In the genomic region with DNA sequence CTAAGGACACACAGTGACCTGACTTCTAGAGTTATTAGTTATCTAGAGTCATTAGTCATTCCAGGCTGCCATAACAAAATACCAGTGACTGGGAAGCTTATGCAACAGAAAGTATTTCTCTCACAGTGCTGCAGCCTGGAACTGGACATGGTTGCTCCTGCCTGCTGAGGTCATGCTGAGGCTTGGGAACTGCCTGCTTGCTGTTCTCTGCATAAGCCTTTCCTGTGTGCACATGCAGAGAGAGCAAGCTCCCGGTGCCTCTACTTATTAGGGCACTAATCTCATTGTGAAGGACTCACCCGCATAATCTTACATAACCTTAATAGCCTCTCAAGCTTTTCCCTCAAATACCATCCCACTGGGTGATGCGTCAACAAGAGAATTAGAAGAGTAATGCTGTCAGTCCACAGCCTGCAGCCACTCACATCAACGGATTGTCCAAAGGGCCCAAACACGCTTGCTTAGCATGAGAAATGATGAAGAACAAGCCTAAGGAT, we compare ENCODE assay signal across 27 mouse cellular contexts. TPM values are rescaled to one million over a fixed set of nuclear protein-coding genes. Genes with fewer than 3 reads are reported as not detected.
DNase-seq lines count a peak whose midpoint lies in the region; ATAC-seq and TF ChIP-seq lines count a peak whose summit lies in the region.
"Had no signal": no experiment of that assay in that cellular context is flagged by ENCODE, and none has a peak within 500 bp of the region (broad histone marks: within the 10 kb centered on the region; RNA-seq: fewer than 3 reads in every experiment).

No protein-coding gene starts in this region.

- no peak for TF ChIP-seq POLR2A in cortical plate, adult 2 months (IDR thresholded peaks at IDR 0.05; ENCODE audit: extremely low read depth, insufficient read depth, low read length)

- DNase-seq in layer of hippocampus, adult 2 months (ENCODE audit: low spot score in 2 of 2) = no peak
- no peak for DNase-seq in layer of hippocampus, adult 18-20 months (ENCODE audit: low spot score in 2 of 2)
- DNase-seq in retina, postnatal 7 days (ENCODE audit: low read depth, low spot score) = peak; percentile 28
- DNase-seq in heart, adult 11 months = no peak
- DNase-seq: gastrocnemius, postnatal 25 days; heart, adult 2 months; heart, postnatal 14 days; kidney, adult 9 months; kidney, postnatal 14 days; liver, embryonic 13.5 days; lung, adult 2 months; lung, postnatal 14 days; thymus, postnatal 14 days had no signal

- peaks cover 30% of the 10 kb centered on the region for H3K4me1 ChIP-seq in forebrain, embryonic 13.5 days
- H3K4me1 ChIP-seq in forebrain, embryonic 12.5 days = no peaks in the 10 kb centered on the region
- peaks cover 5% of the 10 kb centered on the region; the same call in 1 of the 2 replicates for H3K4me1 ChIP-seq in cortical plate, adult 2 months (ENCODE audit: control insufficient read depth, insufficient read depth, low read length)
- H3K4me1 ChIP-seq: liver, embryonic 13.5 days had no signal

- 40% methylated on average over 5 of the region's 5 CpGs for WGBS in forebrain, embryonic 13.5 days
- WGBS in forebrain, embryonic 12.5 days = 43% methylated on average over 5 of the region's 5 CpGs

- H3K9ac ChIP-seq in forebrain, embryonic 13.5 days = no peak overlapping the region
- no peak overlapping the region for H3K9ac ChIP-seq in forebrain, embryonic 12.5 days
- H3K9ac ChIP-seq: heart, embryonic 13.5 days; liver, embryonic 13.5 days; midbrain, embryonic 12.5 days had no signal

- H3K27me3 ChIP-seq in forebrain, embryonic 13.5 days = no peaks in the 10 kb centered on the region
- no peaks in the 10 kb centered on the region for H3K27me3 ChIP-seq in forebrain, embryonic 12.5 days
- H3K27me3 ChIP-seq: heart, embryonic 13.5 days; liver, embryonic 13.5 days; Patski had no signal

- peak overlapping the region; percentile 69; the same call in 1 of the 2 replicates for H3K27ac ChIP-seq in forebrain, embryonic 13.5 days
- no peak overlapping the region for H3K27ac ChIP-seq in forebrain, embryonic 12.5 days
- peak overlapping the region; percentile 86 for H3K27ac ChIP-seq in layer of hippocampus, adult 2 months
- H3K27ac ChIP-seq in cortical plate, adult 2 months (ENCODE audit: insufficient read depth, low read length) = 0 out of 2 replicates have a peak overlapping the region, but pooled peaks have one; percentile 0
- H3K27ac ChIP-seq: heart, adult 2 months; heart, embryonic 13.5 days; liver, embryonic 13.5 days; midbrain, embryonic 12.5 days had no signal

- no peak for ATAC-seq in forebrain, embryonic 13.5 days
- no peak for ATAC-seq in forebrain, embryonic 12.5 days (ENCODE audit: low FRiP score)
- ATAC-seq: hindbrain, embryonic 16.5 days; intestine, embryonic 16.5 days; Patski had no signal

- H3K4me3 ChIP-seq in forebrain, embryonic 13.5 days = no peak overlapping the region
- H3K4me3 ChIP-seq in forebrain, embryonic 12.5 days (replicated peaks) = no peak overlapping the region
- H3K4me3 ChIP-seq in layer of hippocampus, adult 2 months = no peak overlapping the region
- H3K4me3 ChIP-seq in cortical plate, adult 2 months (ENCODE audit: insufficient read depth, low read length) = no peak overlapping the region
- H3K4me3 ChIP-seq: heart, adult 2 months; heart, embryonic 13.5 days; liver, embryonic 13.5 days; midbrain, embryonic 12.5 days had no signal

- H3K9me3 ChIP-seq in forebrain, embryonic 13.5 days (replicated peaks) = no peaks in the 10 kb centered on the region
- H3K9me3 ChIP-seq in forebrain, embryonic 12.5 days = no peaks in the 10 kb centered on the region
- H3K9me3 ChIP-seq: heart, embryonic 13.5 days; liver, embryonic 13.5 days; midbrain, embryonic 12.5 days had no signal

- no peaks in the 10 kb centered on the region for H3K36me3 ChIP-seq in forebrain, embryonic 13.5 days (ENCODE audit: poor library complexity, severe bottlenecking)
- H3K36me3 ChIP-seq in forebrain, embryonic 12.5 days (replicated peaks) = no peaks in the 10 kb centered on the region
- H3K36me3 ChIP-seq: heart, embryonic 13.5 days; liver, embryonic 13.5 days; midbrain, embryonic 12.5 days had no signal

- H3K4me2 ChIP-seq in forebrain, embryonic 13.5 days = no peak overlapping the region
- no peak overlapping the region for H3K4me2 ChIP-seq in forebrain, embryonic 12.5 days
- H3K4me2 ChIP-seq: heart, embryonic 13.5 days; liver, embryonic 13.5 days; midbrain, embryonic 12.5 days had no signal

- no peak for TF ChIP-seq CTCF in layer of hippocampus, adult 2 months (conservative IDR thresholded peaks at IDR 0.05)
- TF ChIP-seq CTCF in cortical plate, adult 2 months (IDR thresholded peaks at IDR 0.05; ENCODE audit: extremely low read depth, insufficient read depth, low read length) = no peak

RNA-seq across cellular contexts. Expression of a gene that starts 17.0 kb away (rescaled TPM):
- not detected in 2 replicates for polyA plus RNA-seq in forebrain, embryonic 13.5 days (2015; fragmentation: Nextera tagmentation; extraction: Ambion mirVana)
- 1.2 TPM in 1 of 2 replicates, not detected in the other for polyA plus RNA-seq in forebrain, embryonic 12.5 days (2016; fragmentation: Nextera tagmentation; extraction: Ambion mirVana)
- not detected for total RNA-seq in layer of hippocampus, adult 2 months (2021)
- not detected for total RNA-seq in layer of hippocampus, adult 18-20 months (2021)
- polyA plus RNA-seq in cortical plate, adult 2 months (2012; rRNA removed) = 0.08 and 0.13 TPM in 2 replicates
- total RNA-seq: adrenal gland, adult 18-20 months; heart, adult 2 months; heart, postnatal 14 days; left cerebral cortex, adult 18-20 months; left cerebral cortex, postnatal 36 days; megakaryocyte, adult 5-6 weeks had no signal
- polyA plus RNA-seq: forebrain, embryonic 14.5 days; heart, adult 2 months; hindbrain, embryonic 16.5 days; Patski; spleen, adult 2 months had no signal

RNA-seq across cellular contexts. Expression of a gene that starts 37.6 kb away (rescaled TPM):
- 3.3 and 4.6 TPM in 2 replicates for polyA plus RNA-seq in forebrain, embryonic 13.5 days (2015; fragmentation: Nextera tagmentation; extraction: Ambion mirVana)
- 1.4 and 1.8 TPM in 2 replicates for polyA plus RNA-seq in forebrain, embryonic 12.5 days (2016; fragmentation: Nextera tagmentation; extraction: Ambion mirVana)
- 100 to 1,000 TPM; 202 to 221 TPM for total RNA-seq in layer of hippocampus, adult 2 months (2021)
- total RNA-seq in layer of hippocampus, adult 18-20 months (2021) = 100 to 1,000 TPM; 212 to 220 TPM
- 154 and 161 TPM in 2 replicates for polyA plus RNA-seq in cortical plate, adult 2 months (2012; rRNA removed)
- total RNA-seq: megakaryocyte, adult 5-6 weeks had no signal

RNA-seq across cellular contexts. Expression of a gene that starts 59.9 kb away (rescaled TPM):
- 3.5 and 3.7 TPM in 2 replicates for polyA plus RNA-seq in forebrain, embryonic 13.5 days (2015; fragmentation: Nextera tagmentation; extraction: Ambion mirVana)
- 3.1 and 3.2 TPM in 2 replicates for polyA plus RNA-seq in forebrain, embryonic 12.5 days (2016; fragmentation: Nextera tagmentation; extraction: Ambion mirVana)
- 10 to 100 TPM; 71.9 to 79.7 TPM for total RNA-seq in layer of hippocampus, adult 2 months (2021)
- total RNA-seq in layer of hippocampus, adult 18-20 months (2021) = 10 to 100 TPM; 66.5 to 68.4 TPM
- polyA plus RNA-seq in cortical plate, adult 2 months (2012; rRNA removed) = 52.6 and 59.5 TPM in 2 replicates

Comparison
In these comparisons a context has a peak if more than half of its experiments do, and no peak if none do; other contexts are left out.
1. RNA of a gene that starts 37.6 kb away (polyA plus RNA-seq): 154 to 161 TPM in cortical plate, adult 2 months; 3.3 to 4.6 TPM in forebrain, embryonic 13.5 days and 1.4 to 1.8 TPM in forebrain, embryonic 12.5 days; every median in the first group is over 10 times any median in the second.
2. RNA of a gene that starts 59.9 kb away (polyA plus RNA-seq): 52.6 to 59.5 TPM in cortical plate, adult 2 months; 3.5 to 3.7 TPM in forebrain, embryonic 13.5 days and 3.1 to 3.2 TPM in forebrain, embryonic 12.5 days; every median in the first group is over 10 times any median in the second.